Mouse (Mus musculus): Measurements from ENCODE around the gene Iqcf3. TPM values are rescaled to one million over a fixed set of nuclear protein-coding genes. Genes with fewer than 3 reads are reported as not detected.

The Iqcf3 gene
- polyA plus RNA-seq, 2 experiments from 2014 or later: not detected

Other genes with a start within 250 kb of the Iqcf3 start
- 10 to 100 TPM; 16.7 to 20.0 TPM for gene Dusp7, start 193.0 kb downstream of the Iqcf3 start, polyA plus RNA-seq (2017; shearing (Covaris generic))
- gene Rpl29, start 132.2 kb downstream of the Iqcf3 start, polyA plus RNA-seq (2017; shearing (Covaris generic)): 1,000 to 10,000 TPM; 1,290 to 1,880 TPM
- 1 to 10 TPM; 9.3 to 10.0 TPM for gene Acy1, start 123.3 kb downstream of the Iqcf3 start, polyA plus RNA-seq (2017; shearing (Covaris generic))
- gene Abhd14b, start 114.2 kb downstream of the Iqcf3 start, polyA plus RNA-seq (2017; shearing (Covaris generic)): 10 to 100 TPM in 1 of 2 experiments, 1 to 10 TPM in 1; 8.1 to 10.1 TPM
- gene Abhd14a, start 114.0 kb downstream of the Iqcf3 start, polyA plus RNA-seq (2017; shearing (Covaris generic)): 10 to 100 TPM; 12.7 to 13.0 TPM
- 1 to 10 TPM; 4.5 to 4.8 TPM for gene Pcbp4, start 108.3 kb downstream of the Iqcf3 start, polyA plus RNA-seq (2017; shearing (Covaris generic))
- not detected for gene Gpr62, start 95.7 kb downstream of the Iqcf3 start, polyA plus RNA-seq (2017; shearing (Covaris generic))
- 10 to 100 TPM; 23.1 to 33.9 TPM for gene Rrp9, start 85.7 kb downstream of the Iqcf3 start, polyA plus RNA-seq (2017; shearing (Covaris generic))
- gene Parp3, start 84.7 kb downstream of the Iqcf3 start, polyA plus RNA-seq (2017; shearing (Covaris generic)): 10 to 100 TPM; 36.0 to 48.1 TPM
- gene Iqcf1, start 61.7 kb downstream of the Iqcf3 start, polyA plus RNA-seq (2017; shearing (Covaris generic)): not detected
- gene Iqcf5, start 47.1 kb downstream of the Iqcf3 start, polyA plus RNA-seq (2017; shearing (Covaris generic)): not detected
- not detected for gene Iqcf4, start 9.4 kb upstream of the Iqcf3 start, polyA plus RNA-seq (2017; shearing (Covaris generic))
- gene Iqcf6, start 65.0 kb upstream of the Iqcf3 start, polyA plus RNA-seq (2017; shearing (Covaris generic)): not detected
- under 1 TPM in 1 of 2 experiments, not detected in 1; 0.16 TPM for gene Grm2, start 94.5 kb upstream of the Iqcf3 start, polyA plus RNA-seq (2017; shearing (Covaris generic))
- 10 to 100 TPM; 32.2 to 35.0 TPM for gene Tex264, start 124.3 kb upstream of the Iqcf3 start, polyA plus RNA-seq (2017; shearing (Covaris generic))
- gene Rad54l2, start 227.6 kb upstream of the Iqcf3 start, polyA plus RNA-seq (2017; shearing (Covaris generic)): 1 to 10 TPM; 3.4 to 3.7 TPM

Measured in activated CD4-positive, CD25-positive, alpha-beta regulatory T cell, adult 4 months (primary cell).